Mouse (Mus musculus): ENCODE results near the gene Trappc3. TPM values are rescaled to one million over a fixed set of nuclear protein-coding genes. Genes with fewer than 3 reads are reported as not detected.

The Trappc3 gene
- polyA plus RNA-seq, 1 experiment, result 59.6 TPM

DNA sequence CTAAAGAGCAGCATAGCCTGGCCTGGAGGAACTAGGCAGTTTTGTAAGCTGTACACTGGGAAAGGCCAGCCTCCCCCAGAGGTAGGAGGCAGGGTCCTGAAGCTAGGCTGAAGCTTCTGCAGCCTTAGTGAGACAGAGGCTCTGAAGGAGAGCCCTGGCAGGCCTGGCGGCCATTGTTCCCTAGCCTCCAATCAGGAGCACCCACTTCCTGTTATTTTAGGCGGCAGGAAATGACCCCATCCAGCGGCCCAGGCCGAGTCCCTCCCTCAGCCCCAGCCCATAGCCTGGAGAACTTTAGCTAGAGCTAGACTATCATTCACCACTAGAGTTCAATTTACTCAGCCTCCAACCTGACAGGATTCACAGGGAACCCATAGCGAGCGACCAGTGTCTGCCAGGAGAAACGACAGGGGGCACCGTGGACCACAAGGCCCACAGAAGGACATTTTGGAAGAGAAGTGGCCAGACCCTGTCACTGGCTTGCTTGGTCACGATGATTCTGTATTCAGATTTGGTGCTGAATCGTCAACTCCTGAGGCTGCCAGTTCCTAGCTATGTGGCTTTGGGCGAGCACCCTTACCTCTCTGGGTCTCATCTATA is 10.4 kb upstream of the Trappc3 start:
- no peak for DNase-seq (ENCODE audit: low read depth)

DNA sequence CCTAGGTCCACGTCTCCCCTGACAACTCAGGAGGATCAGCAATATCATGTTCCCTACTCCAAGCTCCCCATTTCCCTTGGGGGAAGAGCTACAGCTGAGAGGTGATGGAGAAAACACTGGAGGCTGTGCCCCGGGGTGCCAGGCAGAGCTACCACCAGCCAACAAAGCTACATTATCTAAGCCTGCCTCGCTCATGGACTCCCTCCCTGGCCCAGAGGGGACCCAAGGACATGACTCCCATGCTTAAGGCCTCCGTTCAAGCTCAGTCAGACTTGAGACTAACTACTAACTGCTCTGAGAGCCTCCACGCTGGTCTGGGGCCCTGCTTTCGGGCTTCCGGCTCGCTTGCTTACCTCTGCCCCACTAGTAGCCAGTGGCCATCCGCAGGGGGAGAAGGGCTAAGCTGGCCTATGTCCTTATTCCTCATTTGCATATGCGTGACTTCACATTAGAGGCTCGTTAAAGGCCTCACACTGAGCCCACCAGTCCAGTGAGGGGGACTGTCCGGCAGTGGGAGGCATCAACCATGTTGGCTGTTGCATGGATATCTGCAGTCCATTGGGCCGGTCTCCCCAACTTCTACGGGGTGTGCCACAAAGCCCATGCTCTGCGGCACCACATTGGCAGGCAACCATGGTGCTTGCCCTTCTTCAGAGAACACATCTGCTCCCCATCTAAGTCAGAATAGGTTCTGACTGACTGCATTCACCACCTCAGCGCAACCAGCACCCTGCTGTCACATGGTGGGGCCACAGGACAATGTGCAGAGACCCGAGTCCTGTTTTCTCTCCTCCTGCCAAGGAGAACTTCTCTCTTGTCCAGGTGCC is 9.5 kb upstream of the Trappc3 start:
- DNase-seq (ENCODE audit: low read depth), result no peak

DNA sequence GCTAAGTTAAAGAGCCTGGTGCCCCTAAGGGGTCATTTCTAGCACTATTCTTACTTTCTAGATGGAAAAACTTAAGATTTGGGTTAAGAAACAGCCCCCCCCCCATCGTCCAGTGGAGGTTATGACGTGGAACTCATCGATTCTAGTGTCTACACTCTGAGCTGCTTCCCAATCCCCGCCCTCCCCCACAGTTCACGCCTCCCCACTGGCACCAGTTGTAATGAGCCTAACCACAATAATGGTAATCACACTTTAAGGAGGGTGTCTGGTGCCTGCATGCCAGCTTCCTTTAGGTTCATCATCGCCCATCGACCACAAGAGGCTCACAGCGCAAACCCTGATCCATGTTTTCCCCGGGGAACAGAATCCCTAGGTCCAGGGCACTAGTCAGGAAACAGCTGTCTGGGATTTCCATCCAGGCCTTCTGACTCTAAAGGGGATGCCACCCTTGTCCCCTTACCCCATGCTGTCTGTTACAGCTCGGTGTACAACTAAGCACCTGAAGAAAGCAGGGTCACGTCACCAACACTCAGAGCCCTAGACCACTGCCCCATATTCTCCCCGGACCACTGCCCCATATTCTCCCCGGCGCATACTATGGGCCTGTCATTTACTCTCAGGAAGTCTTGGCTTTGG is 8.4 kb upstream of the Trappc3 start:
- DNase-seq (ENCODE audit: low read depth), result no peak

DNA sequence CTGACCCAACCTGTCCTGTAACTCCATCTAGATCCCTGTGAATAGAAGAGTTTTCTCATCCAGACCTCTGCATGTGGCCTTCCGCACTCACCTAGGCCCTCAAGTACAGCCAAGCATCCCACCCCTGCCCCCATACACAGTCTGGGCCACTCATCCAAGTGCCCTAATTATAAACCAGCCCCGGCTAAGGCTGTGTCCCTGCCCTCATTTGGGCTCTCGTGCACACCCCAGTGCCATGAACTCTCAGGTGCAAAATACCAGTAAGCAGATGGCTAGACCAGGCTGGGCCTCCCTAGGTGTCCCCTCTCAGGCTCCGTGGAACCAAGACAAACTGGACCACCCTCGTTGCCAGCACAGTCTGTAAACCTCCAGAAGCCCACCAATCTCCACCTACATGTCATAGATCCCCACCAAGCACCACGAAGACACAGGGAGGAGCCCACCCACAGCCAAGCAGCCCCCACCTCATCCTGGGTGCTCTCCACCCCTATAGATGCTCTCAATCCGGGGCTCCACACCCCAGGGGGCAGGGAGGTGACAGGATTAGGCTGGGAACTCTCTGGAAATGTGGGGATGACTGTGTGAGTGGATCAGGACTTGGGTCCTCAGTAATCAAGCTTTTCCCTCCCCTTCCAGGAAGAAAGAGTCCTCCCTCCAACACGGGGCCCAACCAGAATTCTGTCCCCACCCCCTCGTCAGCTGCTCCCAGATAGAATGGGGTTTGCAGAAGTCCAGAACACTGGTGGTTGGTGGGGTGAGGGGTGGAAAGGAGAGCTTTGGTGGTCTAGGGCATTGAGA is 7.6 kb upstream of the Trappc3 start:
- DNase-seq (ENCODE audit: low read depth), result no peak

DNA sequence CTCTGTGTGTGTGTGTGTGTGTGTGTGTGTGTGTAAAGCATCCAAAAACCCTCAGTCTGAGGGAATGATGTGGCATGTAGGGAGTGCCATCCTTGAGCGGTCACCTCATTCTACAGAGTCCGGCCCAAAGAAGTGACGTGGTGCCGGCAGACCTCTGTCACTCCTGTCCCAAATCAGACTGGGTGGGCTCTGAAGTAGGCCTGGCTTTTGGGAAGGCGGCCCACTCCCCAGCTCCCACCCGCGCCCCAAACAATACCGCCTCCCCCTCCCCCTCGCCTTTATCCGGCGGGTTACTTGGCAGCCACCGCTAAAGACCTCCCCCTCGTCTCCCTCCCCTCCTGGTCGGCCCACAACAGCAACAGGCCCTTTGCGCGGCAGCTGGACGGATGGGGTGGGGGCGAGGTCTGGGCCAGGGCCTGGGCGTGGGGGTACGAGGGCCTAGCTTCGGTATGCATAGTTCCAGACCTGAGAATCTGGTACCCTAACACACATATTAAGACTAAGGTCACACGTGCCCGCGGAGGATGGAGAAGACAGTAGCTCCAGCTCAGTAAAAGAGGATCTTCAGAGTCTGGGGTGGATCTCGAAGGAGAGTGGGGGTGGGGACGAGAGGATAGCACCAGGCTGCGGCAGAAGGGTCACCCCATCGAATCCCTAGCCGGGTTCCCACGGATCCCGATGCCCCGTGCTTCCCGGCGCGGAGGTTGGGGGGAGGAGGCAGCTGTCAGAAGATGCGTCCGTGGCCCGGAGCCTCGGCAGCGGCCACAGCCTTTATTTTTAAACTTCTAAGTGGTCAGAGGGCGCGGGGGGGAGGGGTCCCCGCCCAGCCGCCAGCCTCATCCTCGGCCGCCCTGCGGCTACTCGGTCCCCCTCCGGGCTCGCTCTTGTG is 6.8 kb upstream of the Trappc3 start:
- no peak for DNase-seq (ENCODE audit: low read depth)

DNA sequence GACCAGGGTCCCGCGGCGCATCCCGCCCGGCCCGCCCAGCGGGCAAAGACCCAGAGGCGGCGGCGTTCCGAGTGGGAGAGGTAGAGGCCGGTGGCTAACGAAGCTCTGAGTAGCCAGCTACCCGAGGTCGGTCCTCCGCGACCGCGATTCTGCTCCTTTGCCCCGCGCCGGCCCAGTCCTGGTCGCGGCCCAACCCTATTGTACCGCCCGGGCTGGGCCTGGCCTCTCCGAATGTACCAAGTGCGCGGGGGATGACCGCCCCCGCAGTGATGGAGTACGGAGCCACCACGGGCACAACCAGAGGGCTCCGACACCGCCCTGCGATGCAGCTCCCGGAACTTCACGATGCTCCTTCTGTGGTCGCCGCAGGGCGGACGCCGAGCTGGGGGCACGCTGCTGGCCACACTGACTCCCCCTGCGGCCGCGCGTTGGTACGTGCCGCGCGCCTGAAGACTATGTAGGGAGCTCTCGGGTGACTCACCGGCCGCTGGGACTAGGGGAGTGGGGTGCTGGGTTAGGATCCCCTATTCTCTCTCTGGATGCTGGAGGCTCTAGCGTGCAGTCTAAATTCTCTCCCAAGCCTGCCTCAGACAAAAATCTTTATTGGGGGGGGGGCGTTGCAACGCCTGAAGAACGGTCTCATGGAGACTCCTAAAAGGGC is 5.9 kb upstream of the Trappc3 start, which contains the start of gene Map7d1:
Gene Map7d1, minus strand, starts transcription at position 213 of the 661 bp plus-strand sequence.
- no peak for DNase-seq (ENCODE audit: low read depth)

DNA sequence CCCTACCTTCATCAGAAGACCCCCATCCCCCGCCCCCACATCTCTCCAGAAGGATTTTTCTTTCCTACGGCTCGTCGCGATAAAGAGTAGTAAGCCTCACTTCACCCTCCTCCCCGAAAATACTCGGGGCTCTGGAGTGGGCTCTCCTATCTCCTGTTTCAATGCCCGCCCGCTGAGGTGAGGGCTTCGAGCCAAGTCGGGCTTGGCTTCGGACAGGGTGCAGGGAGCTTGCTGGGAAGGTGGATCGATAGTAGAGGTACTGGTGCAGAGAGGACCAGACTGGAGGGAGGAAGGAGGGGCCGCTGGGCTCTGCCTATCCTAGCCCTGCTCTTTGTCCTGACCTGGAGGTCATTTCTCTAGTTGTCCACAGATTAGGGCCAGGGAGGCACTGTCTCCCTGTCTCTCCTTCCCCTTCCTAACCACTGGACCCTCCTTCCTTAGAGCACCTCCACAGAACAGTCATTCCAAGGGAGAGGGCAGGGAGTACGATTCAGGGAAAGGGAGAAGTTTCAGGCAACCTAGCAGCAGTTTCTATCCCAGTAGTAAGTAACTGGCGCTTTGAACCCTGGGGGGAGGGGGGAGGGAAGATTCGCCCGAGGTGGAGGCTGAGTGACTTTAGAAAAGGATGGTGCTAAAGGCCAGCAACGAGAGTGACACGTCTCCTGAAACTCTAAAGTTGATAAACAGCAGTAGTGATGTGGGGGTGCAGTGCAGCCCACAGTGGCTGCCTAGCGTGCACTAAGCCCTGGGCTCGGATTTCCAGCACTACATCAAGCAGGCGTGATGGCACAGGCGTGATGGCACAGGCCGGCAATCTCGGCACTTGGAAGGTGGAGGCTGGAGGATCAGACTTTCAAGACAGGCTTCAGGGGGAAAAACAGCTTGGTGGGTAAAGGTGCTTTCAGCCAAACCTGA is 4.9 kb upstream of the Trappc3 start:
- no peak for DNase-seq (ENCODE audit: low read depth)

DNA sequence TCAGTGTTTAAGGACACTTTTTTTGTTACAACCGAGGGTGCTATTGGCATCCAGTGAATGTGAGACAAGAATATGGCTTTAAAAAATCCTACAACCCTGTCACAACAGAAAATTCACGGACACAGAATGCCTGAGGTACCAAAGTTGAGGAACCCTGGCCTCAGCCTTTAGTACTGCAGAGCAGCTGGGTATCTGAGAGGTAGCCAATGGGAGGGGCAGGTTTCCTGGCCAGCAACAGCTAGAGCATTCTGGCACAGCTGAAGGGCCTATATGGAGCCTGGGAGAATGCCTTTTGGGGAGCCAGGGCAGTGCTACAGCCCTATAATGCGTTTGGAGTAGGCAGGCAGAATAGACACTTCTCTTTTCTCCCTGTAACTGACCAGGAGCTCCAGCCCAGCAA is 3.1 kb upstream of the Trappc3 start:
- no peak for DNase-seq (ENCODE audit: low read depth)

DNA sequence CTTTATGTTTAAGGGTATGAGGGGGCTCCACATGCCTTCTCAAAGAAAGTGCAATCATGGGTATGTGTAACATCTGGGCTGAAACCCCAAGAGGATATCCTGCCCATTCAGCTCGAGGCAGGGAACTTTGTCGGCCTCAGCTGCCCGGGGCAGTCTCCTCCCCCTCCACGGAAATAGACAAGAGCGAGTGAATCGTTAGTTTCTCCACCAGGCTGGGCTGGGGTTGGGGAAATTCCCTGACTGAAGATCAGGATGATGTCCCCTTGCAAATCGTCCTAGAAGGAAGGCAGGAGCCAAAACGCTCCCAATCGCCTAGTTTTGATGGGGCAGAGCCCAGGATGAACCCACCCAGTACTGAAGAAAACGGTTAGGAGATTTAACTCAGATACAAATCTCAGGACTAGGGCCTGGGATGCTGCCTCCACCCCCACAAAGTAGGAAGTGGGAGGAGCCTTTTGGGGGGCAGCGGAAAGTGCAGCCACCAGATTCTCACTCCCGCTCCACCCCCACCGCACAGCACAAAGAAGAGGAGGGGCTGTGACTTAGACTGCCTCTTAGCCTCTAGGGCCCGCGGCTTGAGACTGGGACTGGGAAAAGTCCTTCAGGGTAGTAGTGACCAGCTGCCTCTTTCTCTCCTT is 2.5 kb upstream of the Trappc3 start:
- DNase-seq (ENCODE audit: low read depth), result no peak

DNA sequence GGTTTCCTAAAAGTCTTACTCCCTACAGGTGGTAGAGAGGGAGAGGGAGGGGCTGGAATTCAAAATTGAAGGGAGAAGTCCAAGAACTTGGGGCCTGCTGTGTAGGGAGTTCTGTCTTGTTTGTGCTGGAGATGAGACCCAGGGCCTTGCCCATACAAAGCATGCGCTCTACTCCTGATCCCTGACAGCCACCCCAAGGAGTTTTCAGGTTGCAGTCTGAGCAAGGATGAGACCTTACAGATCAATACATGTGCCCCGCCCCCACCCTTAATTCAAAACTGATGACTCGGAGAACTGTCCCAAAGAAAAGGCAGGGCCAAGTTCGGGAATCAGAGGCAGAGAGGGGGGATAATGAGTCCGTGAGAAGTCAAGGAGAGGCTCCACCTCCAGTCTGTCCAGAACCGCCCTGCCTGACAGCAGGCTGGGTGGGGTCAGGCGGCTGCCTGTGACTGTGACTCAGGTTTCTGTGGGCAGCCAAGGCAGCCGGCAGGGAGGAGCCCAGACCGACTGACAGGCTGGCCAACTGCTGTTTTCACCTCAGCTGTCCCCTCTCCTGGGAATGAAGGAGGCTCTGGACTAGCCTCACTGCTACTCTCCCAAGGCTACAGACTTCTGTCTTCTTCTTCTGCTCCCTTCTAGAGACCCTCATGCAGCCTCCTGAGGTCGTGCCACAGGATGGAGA is 1.5 kb upstream of the Trappc3 start:
- DNase-seq (ENCODE audit: low read depth), result no peak

DNA sequence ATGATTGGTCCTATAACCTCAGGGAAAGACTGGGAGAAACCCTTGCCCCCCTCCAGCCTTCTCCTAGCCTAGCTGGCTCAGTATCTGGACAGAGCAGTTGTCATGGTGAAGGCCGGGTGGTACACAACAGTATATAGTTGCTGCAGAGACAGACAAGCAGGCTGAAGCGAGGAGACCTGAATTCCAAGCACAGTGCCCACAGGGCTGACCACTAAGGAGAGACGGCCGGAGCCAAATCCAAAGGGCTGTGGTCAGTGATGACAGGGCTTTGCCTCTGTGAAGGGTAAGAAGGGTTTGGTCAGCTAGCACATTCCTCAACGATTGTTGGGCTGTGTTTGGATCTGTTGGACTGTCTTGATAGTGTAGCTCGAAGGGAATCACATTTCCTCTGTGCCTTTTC is 859 bp upstream of the Trappc3 start:
- DNase-seq (ENCODE audit: low read depth), result no peak

DNA sequence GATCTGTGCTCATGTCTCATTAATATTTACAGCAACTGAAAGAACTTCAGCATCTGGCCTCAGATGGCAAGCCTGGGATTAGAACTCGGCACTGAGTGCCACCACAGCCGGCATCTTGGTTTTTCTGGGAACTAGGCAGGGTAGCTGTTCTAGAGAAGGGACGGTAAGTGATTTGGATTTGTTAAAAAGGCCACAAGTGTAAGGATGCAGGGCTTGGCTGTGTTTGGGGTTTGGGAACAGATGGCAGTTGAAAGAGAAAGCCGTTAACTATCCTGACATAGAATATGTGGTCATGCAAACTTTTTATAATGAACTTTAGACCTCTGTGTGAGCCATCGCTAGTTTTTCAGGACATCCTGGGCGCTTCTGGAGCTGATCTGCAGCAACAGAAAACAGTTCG is 450 bp upstream of the Trappc3 start:
- DNase-seq (ENCODE audit: low read depth), result no peak

DNA sequence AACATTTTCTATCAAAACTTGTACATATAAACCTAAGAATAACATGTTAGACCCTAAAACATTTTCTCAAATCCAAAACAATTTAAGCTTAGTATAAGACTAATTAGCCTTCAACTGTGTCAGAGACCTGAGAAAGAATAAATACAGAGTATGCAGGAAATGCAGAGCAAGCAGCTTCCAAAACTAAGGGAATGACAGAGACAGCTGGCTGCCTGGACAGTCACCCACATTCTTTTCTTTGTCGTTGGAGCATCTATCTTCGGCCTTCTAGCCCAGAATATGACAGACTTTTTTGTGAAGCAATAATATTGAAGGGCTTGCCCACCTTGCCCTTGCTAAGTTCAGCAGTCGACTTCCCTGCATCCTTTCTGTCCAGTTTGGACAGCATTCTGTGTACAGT is 7.2 kb downstream of the Trappc3 start:
- no peak for DNase-seq (ENCODE audit: low read depth)

DNA sequence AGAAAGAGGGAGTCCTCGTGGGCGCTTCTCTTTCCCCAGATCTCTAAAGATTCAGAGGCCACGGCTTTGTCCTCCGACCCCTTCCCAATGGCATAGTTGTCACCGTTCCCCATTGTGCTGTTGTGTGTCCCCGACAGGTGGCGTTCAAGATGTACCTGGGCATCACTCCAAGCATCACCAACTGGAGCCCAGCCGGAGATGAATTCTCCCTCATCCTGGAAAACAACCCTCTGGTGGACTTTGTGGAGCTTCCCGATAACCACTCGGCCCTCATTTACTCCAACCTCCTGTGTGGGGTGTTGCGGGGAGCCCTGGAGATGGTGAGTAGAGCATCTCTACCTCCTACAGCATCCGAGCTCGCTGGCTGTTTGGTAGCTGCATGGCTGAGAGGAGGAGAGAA is 11.6 kb downstream of the Trappc3 start:
- no peak for DNase-seq (ENCODE audit: low read depth)

DNA sequence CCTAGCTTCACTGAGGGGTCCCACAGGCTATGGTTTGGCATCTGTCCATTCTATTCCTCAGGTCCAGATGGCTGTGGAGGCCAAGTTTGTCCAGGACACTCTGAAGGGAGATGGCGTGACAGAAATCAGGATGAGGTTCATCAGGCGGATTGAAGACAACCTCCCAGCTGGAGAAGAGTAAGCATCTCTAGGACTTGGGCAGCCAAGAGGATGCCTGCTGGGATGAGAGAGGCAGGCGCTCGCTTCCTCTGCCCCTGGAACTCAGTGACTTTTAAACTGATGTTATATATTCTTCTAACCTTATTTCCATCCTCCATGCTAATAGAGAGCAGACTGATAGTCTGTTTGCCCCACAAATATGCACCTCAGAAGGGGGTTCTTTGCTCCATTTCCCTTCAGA is 13.0 kb downstream of the Trappc3 start:
- DNase-seq (ENCODE audit: low read depth), result no peak

DNA sequence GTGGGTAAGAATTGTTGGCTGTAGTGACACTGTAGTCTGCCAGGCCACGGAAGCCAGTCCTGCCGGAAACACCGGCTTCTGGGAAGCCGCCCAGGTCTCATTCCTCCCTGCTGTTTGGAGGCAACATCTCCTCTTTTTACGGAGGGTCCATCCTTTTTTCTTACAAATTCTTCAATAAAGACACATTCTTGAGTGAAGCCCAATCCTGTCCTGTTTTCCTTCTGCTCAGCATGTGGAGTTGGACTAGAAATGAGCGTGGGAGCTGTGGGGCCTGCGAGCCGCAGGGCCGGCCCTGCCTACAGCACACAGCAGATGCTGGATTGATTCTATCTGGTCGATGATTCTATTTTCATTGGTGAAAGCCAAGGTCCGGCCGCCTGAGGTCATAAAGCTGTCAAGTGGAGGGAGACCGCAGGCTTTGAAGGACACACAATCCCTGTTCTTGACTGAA is 13.6 kb downstream of the Trappc3 start:
- DNase-seq (ENCODE audit: low read depth), result no peak

DNA sequence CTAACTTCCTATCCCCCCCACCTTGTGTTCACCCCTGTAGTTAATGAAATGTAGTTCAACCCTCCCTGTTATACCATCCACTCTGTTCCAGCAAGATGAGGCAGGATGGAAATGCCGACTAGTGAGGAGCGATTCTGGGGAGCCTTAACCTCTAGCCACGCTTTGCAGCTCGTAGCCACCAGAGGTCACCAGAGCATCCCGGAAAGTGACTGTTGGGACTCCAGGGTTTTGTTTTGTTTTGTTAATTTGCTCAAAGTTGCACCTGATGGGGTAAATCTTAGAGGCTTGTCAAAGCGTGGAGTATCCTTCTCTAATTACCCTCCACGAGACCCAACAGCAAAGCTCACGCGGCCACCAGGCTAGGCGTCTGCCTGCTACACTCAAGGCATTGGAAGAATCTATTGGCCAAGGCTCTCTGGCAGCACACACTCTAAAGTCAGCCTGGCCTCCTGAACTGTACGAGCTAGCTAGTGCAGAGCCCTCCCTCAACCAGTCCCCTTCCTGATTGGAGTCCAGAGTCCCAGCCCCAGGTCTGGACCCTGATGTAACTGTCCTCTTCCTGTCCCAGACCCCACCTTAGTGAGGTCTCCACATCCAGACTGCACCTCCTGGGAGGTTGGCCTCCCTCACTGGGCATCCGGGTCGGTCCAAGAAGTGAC is 15.9 kb downstream of the Trappc3 start:
- DNase-seq (ENCODE audit: low read depth), result no peak

DNA sequence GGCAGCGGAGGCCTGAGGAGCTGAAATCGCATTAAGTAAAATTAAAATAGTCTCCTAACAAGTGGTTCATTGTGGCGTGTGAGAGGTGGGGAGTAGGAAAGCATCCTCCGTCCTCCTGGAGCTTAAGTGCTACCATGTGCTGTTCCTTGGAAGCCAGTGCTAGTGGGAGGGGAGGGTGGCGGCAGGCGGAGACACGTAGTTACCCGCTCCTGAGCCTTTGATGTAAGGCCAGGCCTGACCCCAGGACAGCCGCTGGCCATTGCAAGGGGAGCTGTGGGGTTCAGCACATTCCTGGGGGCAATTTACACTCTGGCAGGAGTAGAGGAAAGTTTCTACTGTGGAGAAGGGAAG is 16.4 kb downstream of the Trappc3 start:
- no peak for DNase-seq (ENCODE audit: low read depth)

Measured in gonadal fat pad, adult 2 months (tissue).